Mouse (Mus musculus) Patski (cell line): ENCODE data around the gene Ccdc43. TPM values are rescaled to one million over a fixed set of nuclear protein-coding genes. Genes with fewer than 3 reads are reported as not detected.

ENCODE experiments used
- ATAC-seq: fragments of 100-300 bp; one replicate; pipeline ENCODE4 v1.8.0; 2021
- CTCF ChIA-PET: fragments of 350-600 bp; sonication (Branson Sonifier 250); formaldehyde crosslinking; loops from one replicate; lab custom pipeline; 2022; ENCODE audit warnings: inconsistent platforms; lab: Charles Lee
- POLR2A ChIA-PET: fragments of 350-600 bp; sonication (Branson Sonifier 250); formaldehyde crosslinking; loops from one replicate; lab custom pipeline; 2022; ENCODE audit warnings: antibody characterized with exemption, inconsistent platforms; lab: Charles Lee
- DNase-seq: peaks from one replicate; pipeline ENCODE4 v3.0.0-alpha.2; 2011; ENCODE audit warnings: low read depth, low spot score
- H3K27me3 ChIP-seq: fragments of 371-371 bp; one replicate; pipeline ENCODE4 v1.5.1; 2021
- CTCF ChIP-seq: fragments of 100-300 bp; IDR thresholded peaks from one replicate; pipeline ENCODE4 v1.5.1; 2021
- in situ Hi-C: fragments of 300-500 bp; cut with MboI; formaldehyde crosslinking; loops from 3 replicates; pipeline ENCODE4 v1.11.1; 2018; ENCODE audit warnings: low pct_unique_long_range_greater_than_20kb, mixed read lengths
- polyA plus RNA-seq: library from polyadenylated mRNA; unstranded; gene quantifications from one replicate; pipeline ENCODE4 v1.2.3, GENCODE M21; 2021

Ccdc43 gene
- polyA plus RNA-seq, 1 experiment from 2014 or later = 41.4 TPM

GRCm38 (mm10) chr11:102665637-102666435 is 31.7 kb downstream of the Ccdc43 start:
- TF ChIP-seq CTCF = no peak
- in situ Hi-C loops = no loop called here
- ATAC-seq (no peak), DNase-seq (no peak)
- POLR2A ChIA-PET = no interaction called here
- peaks cover 18% of the 10 kb centered on the region for H3K27me3 ChIP-seq
- CTCF ChIA-PET = no interaction called here

- POLR2A ChIA-PET = no interaction called here
- ATAC-seq (no peak), DNase-seq (no peak)
- TF ChIP-seq CTCF = no peak
- in situ Hi-C loops = no loop called here
- H3K27me3 ChIP-seq = peaks cover 16% of the 10 kb centered on the region
- CTCF ChIA-PET = no interaction called here
Measured at GRCm38 (mm10) chr11:102665151-102665550, 32.4 kb downstream of the Ccdc43 start.

- no peak for ATAC-seq
- peaks cover 12% of the 10 kb centered on the region for H3K27me3 ChIP-seq
- no peak for TF ChIP-seq CTCF
- ChIA-PET POLR2A (no interaction called here), CTCF (no interaction called here)
- in situ Hi-C loops = no loop called here
- no peak for DNase-seq
Measured at GRCm38 (mm10) chr11:102663416-102663815, 34.2 kb downstream of the Ccdc43 start, which contains the start of gene Meioc. Gene Meioc (plus strand): TSS chr11:102663716.

- in situ Hi-C loops = no loop called here
- ChIA-PET CTCF (interaction anchor here (1.0 to 2.3 kb wide), 4 partner anchors 12 to 53 kb away, joined by 3 to 7 read pairs (median 4); no protein-coding TSS in a partner anchor), POLR2A (interaction anchor here (0.6 kb wide), 1 partner anchor 390 kb away, joined by 8 read pairs; no protein-coding TSS in a partner anchor)
- DNase-seq (no peak), ATAC-seq (no peak)
- H3K27me3 ChIP-seq = no peaks in the 10 kb centered on the region
- TF ChIP-seq CTCF = no peak
Measured at GRCm38 (mm10) chr11:102656931-102657330, 40.7 kb downstream of the Ccdc43 start.

GRCm38 (mm10) chr11:102656326-102656926 is 41.2 kb downstream of the Ccdc43 start:
- ChIA-PET CTCF (interaction anchor here (1.0 to 2.3 kb wide), 4 partner anchors 12 to 53 kb away, joined by 3 to 7 read pairs (median 4); no protein-coding TSS in a partner anchor), POLR2A (interaction anchor here (1.1 kb wide), 1 partner anchor 9 kb away, joined by 3 read pairs; no protein-coding TSS in a partner anchor)
- in situ Hi-C loops = no loop called here
- no peak for DNase-seq
- TF ChIP-seq CTCF = no peak
- no peaks in the 10 kb centered on the region for H3K27me3 ChIP-seq
- no peak for ATAC-seq

- H3K27me3 ChIP-seq = no peaks in the 10 kb centered on the region
- peak; percentile 60 for ATAC-seq
- CTCF ChIA-PET = interaction anchor here (2.3 kb wide), 1 partner anchor 11 kb away, joined by 7 read pairs; no protein-coding TSS in a partner anchor
- TF ChIP-seq CTCF = no peak
- in situ Hi-C loops = no loop called here
- POLR2A ChIA-PET = interaction anchor here (1.1 kb wide), 1 partner anchor 8 kb away, joined by 3 read pairs; no protein-coding TSS in a partner anchor
- peak; percentile 38 for DNase-seq
Measured at GRCm38 (mm10) chr11:102655888-102656287, 41.7 kb downstream of the Ccdc43 start.

GRCm38 (mm10) chr11:102652844-102653243 is 44.7 kb downstream of the Ccdc43 start:
- DNase-seq = no peak
- ChIA-PET POLR2A (interaction anchor here (0.6 to 0.8 kb wide), 2 partner anchors 48 to 166 kb away, joined by 3 read pairs; partner anchors contain the start of gene Fzd2), CTCF (interaction anchor here (1.9 to 2.7 kb wide), 2 partner anchors 81 to 166 kb away, joined by 4 to 10 read pairs; no protein-coding TSS in a partner anchor)
- TF ChIP-seq CTCF = peak; percentile 70
- in situ Hi-C loops = no loop called here
- ATAC-seq = no peak
- H3K27me3 ChIP-seq = no peaks in the 10 kb centered on the region

GRCm38 (mm10) chr11:102651381-102651780 is 46.2 kb downstream of the Ccdc43 start:
- H3K27me3 ChIP-seq = no peaks in the 10 kb centered on the region
- DNase-seq = peak; percentile 6
- ChIA-PET CTCF (interaction anchor here (1.0 to 2.7 kb wide), 6 partner anchors 24 to 164 kb away, joined by 3 to 10 read pairs (median 4); no protein-coding TSS in a partner anchor), POLR2A (no interaction called here)
- in situ Hi-C loops = no loop called here
- peak; percentile 97 for TF ChIP-seq CTCF
- ATAC-seq = no peak

GRCm38 (mm10) chr11:102647885-102648284 is 49.7 kb downstream of the Ccdc43 start:
- ChIA-PET POLR2A (interaction anchor here (0.9 kb wide), 1 partner anchor 8 kb away, joined by 3 read pairs; no protein-coding TSS in a partner anchor), CTCF (interaction anchor here (1.4 kb wide), 1 partner anchor 37 kb away, joined by 3 read pairs; no protein-coding TSS in a partner anchor)
- ATAC-seq (no peak), DNase-seq (no peak)
- H3K27me3 ChIP-seq = no peaks in the 10 kb centered on the region
- in situ Hi-C loops = loop anchor here (5.0 kb wide), 2 partner anchors 71 to 161 kb away; partner anchors contain the start of gene Gm11627
- no peak for TF ChIP-seq CTCF

- H3K27me3 ChIP-seq = no peaks in the 10 kb centered on the region
- in situ Hi-C loops = loop anchor here (5.0 kb wide), 2 partner anchors 69 to 159 kb away; partner anchors contain the start of gene Gm11627
- POLR2A ChIA-PET = no interaction called here
- ATAC-seq = no peak
- no peak for DNase-seq
- no peak for TF ChIP-seq CTCF
- CTCF ChIA-PET = interaction anchor here (0.8 to 3.6 kb wide), 4 partner anchors 34 to 159 kb away, joined by 3 to 10 read pairs (median 6); partner anchors contain the start of gene Fzd2
Measured at GRCm38 (mm10) chr11:102646226-102646625, 51.4 kb downstream of the Ccdc43 start.
